Mouse (Mus musculus) E14TG2a.4 (cell line): Measurements from ENCODE around the gene Aldh1l2.

Experiments
- CTCF ChIP-seq: conservative IDR thresholded peaks from 2 replicates; pipeline ENCODE4 v1.5.1; 2014; ENCODE audit warnings: low read length
- NANOG ChIP-seq: IDR thresholded peaks from 2 replicates; pipeline ENCODE4 v1.6.1; 2014; ENCODE audit warnings: borderline replicate concordance, low read length, mixed read lengths
- POU5F1 ChIP-seq: IDR thresholded peaks from 2 replicates; pipeline ENCODE4 v1.6.1; 2014; ENCODE audit warnings: low read length, borderline replicate concordance

- TF ChIP-seq CTCF (no peak), NANOG (no peak), POU5F1 (no peak)
These were observed 20.2 kb downstream of the Aldh1l2 start for GRCm38 (mm10) chr10:83513736-83514135.
